Mouse (Mus musculus) heart, embryonic 11.5 days (tissue): ENCODE data around the gene Cilp2. TPM values are rescaled to one million over a fixed set of nuclear protein-coding genes. Genes with fewer than 3 reads are reported as not detected.

Source experiments
- polyA plus RNA-seq: library from polyadenylated mRNA; unstranded; fragments of >200 nt; fragmentation: Nextera tagmentation; extraction: Ambion mirVana; gene quantifications from 2 replicates; pipeline ENCODE4 v1.2.1, GENCODE M21; 2014

The Cilp2 gene
- polyA plus RNA-seq, 1 experiment from 2014 or later, result 0.21 TPM

Other genes with a start within 250 kb of the Cilp2 start
- gene Zfp964, start 233.2 kb downstream of the Cilp2 start, polyA plus RNA-seq, result 1.4 and 1.6 TPM in 2 replicates
- gene Zfp869, start 177.0 kb downstream of the Cilp2 start, polyA plus RNA-seq, result 18.9 and 23.2 TPM in 2 replicates
- 3.6 and 4.0 TPM in 2 replicates for gene Zfp963, start 137.7 kb downstream of the Cilp2 start, polyA plus RNA-seq
- 1.8 TPM in 1 of 2 replicates, not detected in the other for gene Gm20422, start 112.8 kb downstream of the Cilp2 start, polyA plus RNA-seq
- gene Atp13a1, start 96.5 kb downstream of the Cilp2 start, polyA plus RNA-seq, result 25.6 and 30.9 TPM in 2 replicates
- gene Zfp866, start 96.5 kb downstream of the Cilp2 start, polyA plus RNA-seq, result 19.1 and 20.0 TPM in 2 replicates
- 5.2 and 7.8 TPM in 2 replicates for gene Gmip, start 79.0 kb downstream of the Cilp2 start, polyA plus RNA-seq
- gene Lpar2, start 65.3 kb downstream of the Cilp2 start, polyA plus RNA-seq, result 0.54 and 0.57 TPM in 2 replicates
- gene Pbx4, start 55.2 kb downstream of the Cilp2 start, polyA plus RNA-seq, result 4.0 and 6.0 TPM in 2 replicates
- 1.6 and 1.8 TPM in 2 replicates for gene Tssk6, start 14.5 kb upstream of the Cilp2 start, polyA plus RNA-seq
- gene Ndufa13, start 14.9 kb upstream of the Cilp2 start, polyA plus RNA-seq, result 270 and 275 TPM in 2 replicates
- 5.5 and 7.0 TPM in 2 replicates for gene Yjefn3, start 15.0 kb upstream of the Cilp2 start, polyA plus RNA-seq
- 52.9 and 59.0 TPM in 2 replicates for gene Gatad2a, start 108.7 kb upstream of the Cilp2 start, polyA plus RNA-seq
- gene Mau2, start 155.0 kb upstream of the Cilp2 start, polyA plus RNA-seq, result 35.5 and 38.1 TPM in 2 replicates
- gene Sugp1, start 155.1 kb upstream of the Cilp2 start, polyA plus RNA-seq, result 25.1 and 26.1 TPM in 2 replicates
- gene Tm6sf2, start 185.2 kb upstream of the Cilp2 start, polyA plus RNA-seq, result 1.6 and 2.1 TPM in 2 replicates
- 0.18 and 0.31 TPM in 2 replicates for gene Hapln4, start 195.8 kb upstream of the Cilp2 start, polyA plus RNA-seq
- 0.11 and 0.16 TPM in 2 replicates for gene Ncan, start 233.2 kb upstream of the Cilp2 start, polyA plus RNA-seq
- 17.0 and 23.4 TPM in 2 replicates for gene Nr2c2ap, start 243.6 kb upstream of the Cilp2 start, polyA plus RNA-seq